Mouse (Mus musculus) ES-Bruce4 (cell line): ENCODE results near the gene Shc2.

ENCODE experiments used
- CTCF ChIP-seq: IDR thresholded peaks from one replicate; pipeline ENCODE4 v1.8.1; 2011; ENCODE audit warnings: low read depth, low read length
- EP300 ChIP-seq: IDR thresholded peaks from 2 replicates; pipeline ENCODE4 v1.6.1; 2011; ENCODE audit warnings: low read depth, low read length; ENCODE audit not compliant: insufficient read depth

- no peak for TF ChIP-seq CTCF
- no peak for TF ChIP-seq EP300
Observed at GRCm38 (mm10) chr10:79660298-79660697, 22.6 kb upstream of the Shc2 start.
